Mouse (Mus musculus) skeletal muscle tissue, adult 2 months (tissue): Measurements from ENCODE around the gene Dda1.
A peak's percentile ranks its signal among the peaks of the same experiment; 100 is the strongest.

Experiments
- DNase-seq: peaks from one replicate; pipeline ENCODE4 v3.0.0-alpha.2; 2012; ENCODE audit warnings: low read depth, low spot score

Gene Dda1

DNA sequence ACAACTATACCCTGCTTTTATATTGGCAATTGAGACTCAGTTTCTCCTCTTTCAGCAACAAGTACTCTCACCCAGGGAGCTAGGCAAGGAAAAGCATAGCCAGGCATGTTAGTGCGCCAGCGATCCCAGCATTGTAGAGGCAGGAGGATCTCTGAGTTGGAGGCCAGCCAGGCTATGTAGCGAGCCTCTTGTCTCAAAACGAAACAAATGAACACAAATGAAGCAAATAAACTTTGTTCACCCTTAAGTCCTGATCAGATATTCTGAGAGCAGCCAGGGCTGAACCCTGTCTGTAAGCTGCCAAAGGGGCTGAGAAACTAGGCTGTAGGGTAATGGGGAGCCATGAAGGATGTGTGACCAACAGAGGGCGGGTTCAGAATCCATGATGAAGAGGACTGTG is 26.8 kb downstream of the Dda1 start:
- DNase-seq = no peak

DNA sequence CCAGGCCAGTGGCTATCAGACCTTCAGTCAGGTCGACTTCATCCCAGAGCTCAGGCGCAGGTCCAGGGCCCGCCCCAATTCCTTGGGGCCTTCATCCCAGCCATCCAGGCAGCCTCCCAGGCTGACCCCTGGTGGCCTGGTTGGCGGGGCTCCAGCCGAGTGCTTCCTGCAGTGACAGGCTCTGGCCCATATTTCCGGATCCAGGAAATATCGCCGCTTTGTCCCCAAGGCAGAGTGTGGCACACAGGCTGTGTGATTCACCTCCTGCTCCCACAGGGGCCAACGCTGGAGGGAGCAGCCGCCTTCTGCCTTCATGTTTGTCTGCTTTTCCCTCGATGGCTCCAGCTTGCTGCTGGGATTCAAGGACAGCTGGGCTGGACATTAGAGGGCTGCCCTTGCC is 27.5 kb downstream of the Dda1 start:
- DNase-seq = peak; percentile 82

DNA sequence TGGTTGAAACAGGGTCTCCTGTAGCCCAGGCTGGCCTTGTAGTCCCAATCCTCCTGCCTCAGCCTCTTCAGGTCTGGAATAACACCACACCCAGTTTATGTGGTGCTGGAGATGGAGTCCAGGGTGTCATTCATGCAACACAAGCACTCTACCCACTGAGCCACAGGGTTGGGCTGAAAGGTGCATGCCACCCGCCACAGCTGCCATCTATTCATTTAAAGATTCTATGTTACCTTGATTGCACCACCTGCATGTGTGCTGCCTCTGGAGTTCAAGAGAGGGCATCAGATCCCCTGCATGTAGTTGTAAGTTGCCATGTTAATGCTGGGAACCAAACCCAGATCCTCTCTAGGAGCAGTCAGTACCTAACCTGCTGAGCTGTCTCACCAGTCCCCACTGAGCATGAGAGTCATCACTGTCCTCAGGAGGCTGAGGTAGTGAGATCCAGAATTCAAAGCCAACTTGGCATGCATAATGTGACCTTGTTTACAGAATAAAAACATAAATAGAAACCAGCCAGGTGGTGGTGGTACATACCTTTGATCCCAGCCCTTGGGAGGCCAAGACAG is 28.2 kb downstream of the Dda1 start:
- no peak for DNase-seq

- no peak for DNase-seq
Observed at GRCm38 (mm10) chr8:71497881-71498501, 29.0 kb downstream of the Dda1 start.

DNA sequence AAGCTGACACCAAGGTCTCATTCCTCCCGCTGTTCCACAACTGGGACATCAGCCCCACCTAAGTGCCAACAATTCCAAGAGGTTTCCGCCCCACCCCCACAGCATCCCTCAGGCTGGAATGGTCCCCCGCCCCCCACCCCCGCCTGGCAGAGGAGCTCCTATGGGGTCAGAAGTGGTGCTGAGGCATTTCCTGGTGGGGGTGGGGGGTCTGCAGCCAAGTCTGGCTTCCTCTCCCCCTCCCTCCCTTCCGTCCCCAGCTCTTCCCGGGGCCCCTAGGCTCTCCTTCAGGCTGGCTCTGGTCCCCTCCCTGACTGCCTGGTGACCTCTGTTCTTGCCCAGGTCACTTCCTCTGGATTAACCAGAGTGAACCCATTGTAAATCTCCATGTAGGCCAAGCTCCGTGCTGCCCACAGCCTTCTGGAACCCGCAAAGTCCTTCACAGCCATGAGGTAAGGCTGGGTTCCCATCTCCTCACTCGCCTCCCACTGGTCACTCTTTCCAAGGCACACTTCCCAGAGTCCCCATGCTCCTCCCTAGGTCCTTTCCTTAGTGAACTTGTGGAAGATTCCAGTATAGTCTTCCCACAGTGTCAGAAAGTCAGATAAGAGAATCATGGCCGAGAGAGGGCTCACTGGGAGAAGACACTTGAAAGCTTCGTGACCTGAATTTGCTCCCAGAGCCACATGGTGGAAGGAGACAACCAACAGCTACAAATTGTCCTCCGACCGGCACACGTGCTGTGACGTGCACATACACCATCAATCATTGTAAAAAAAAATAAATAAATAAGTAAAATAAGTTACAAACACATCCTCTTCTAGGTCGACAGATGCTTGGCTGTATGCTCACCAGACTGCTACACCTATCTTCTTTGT is 30.1 kb downstream of the Dda1 start:
- no peak for DNase-seq

- DNase-seq = no peak
Observed at GRCm38 (mm10) chr8:71504349-71504748, 35.4 kb downstream of the Dda1 start.

DNA sequence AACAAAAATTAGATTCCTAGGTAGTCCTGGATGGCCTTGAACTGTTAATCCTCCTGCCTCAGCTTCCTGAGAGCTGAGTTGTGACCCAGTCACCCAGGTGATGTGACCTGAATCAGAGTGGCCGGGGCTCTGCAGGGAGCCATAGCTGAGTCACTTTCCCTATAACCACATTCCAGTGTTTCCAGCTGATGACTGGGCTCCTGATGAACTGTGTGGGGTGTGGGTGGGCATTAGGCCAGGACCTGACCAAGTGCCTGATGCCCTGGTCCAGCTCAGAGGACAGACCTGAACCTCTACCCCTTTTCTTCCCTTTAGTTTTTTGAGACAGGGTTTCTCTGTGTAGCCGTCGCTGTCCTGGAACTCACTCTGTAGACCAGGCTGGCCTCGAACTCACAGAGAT is 36.3 kb downstream of the Dda1 start:
- no peak for DNase-seq

DNA sequence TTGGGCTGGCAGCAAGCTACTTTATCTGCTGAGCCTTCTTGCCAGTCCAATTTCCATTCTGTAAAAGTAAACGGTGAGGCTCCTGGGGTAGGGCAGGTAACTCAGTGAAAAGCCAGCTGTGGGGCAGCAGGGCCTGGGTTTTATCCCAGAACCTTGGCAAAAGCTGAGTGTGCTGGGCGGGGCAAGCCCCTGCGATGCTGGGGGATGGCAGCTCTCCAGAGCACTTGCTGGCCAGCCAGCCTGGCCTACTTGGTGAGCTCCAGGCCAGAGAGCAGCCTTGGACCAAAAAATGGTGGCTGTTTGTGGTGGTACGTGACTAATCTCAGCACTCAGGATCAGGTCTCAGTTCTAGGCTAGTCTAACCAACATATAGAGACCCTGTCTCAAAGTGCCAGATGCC is 37.0 kb downstream of the Dda1 start:
- no peak for DNase-seq

GRCm38 (mm10) chr8:71507589-71508104 is 38.6 kb downstream of the Dda1 start:
- peak; percentile 87 for DNase-seq

- DNase-seq = no peak
Observed at GRCm38 (mm10) chr8:71509316-71509715, 40.3 kb downstream of the Dda1 start.

DNA sequence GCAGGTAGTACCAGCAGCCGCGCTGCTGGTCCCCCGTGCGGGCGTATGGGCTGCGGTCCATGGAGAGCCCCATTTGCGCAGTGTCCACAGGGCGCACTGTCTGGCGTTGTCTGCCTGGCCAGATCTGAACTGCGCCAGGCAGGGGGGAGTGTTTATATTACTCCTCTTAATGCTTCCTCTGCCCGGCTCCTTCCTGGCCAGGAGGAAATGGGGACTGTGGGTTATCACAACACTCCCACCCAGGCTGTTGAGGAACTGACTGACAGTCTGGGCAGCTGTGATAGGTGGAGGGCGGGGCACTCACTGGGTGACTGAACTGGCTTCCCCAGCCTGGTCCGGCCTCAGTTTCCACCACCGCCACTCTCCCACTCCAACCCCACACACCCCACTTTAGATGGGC is 42.6 kb downstream of the Dda1 start, which contains the start of gene Plvap:
Plvap (minus strand) TSS at position 109 of the 400 bp plus-strand sequence.
- DNase-seq = no peak

- no peak for DNase-seq
Observed at GRCm38 (mm10) chr8:71513018-71513754, 44.2 kb downstream of the Dda1 start.

DNA sequence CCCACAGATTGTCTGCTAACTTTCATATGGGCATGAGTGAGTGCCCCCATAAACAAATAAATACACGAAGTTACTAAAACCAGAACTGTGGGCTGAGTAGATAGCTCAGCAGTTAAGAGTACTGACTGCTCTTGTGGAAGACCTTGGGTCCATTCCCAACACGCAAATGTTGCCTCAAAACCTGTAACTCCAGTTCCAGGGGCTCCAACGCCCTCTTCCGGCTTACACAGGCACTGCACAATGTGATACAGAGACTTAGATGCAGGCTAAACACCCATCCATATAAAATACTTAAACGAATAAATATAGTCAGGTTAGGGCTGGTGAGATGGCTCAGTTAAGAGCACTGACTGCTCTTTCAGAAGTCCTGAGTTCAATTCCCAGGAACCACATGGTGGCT is 46.0 kb downstream of the Dda1 start:
- DNase-seq = no peak

GRCm38 (mm10) chr8:71516786-71517185 is 47.8 kb downstream of the Dda1 start:
- no peak for DNase-seq

GRCm38 (mm10) chr8:71519037-71519825 is 50.2 kb downstream of the Dda1 start:
- peak; percentile 54 for DNase-seq

DNA sequence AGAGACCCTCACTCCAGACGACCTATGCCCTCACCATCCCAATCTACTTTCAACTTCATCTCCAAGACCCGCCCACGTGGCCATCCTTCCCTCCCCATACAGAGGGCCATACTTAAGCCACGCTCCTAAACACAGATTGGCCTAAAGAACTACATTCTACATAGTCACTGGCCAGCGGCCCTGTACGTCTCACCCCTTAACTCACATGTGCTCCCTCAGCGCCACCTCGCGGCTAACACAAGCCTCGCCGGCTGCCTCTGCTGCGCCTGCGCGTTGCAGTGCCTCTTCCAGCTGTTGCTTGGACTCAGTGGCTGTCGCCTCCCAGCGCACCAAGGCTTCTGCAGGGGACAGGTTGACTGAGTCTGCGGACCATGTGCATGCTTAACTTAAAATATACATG is 52.6 kb downstream of the Dda1 start:
- peak; percentile 93 for DNase-seq

GRCm38 (mm10) chr8:71525226-71526050 is 56.4 kb downstream of the Dda1 start, which contains the start of gene Ccdc194:
Gene Ccdc194, minus strand, starts transcription at chr8:71525711.
- DNase-seq = no peak
